In genomic region chr6:65117540-65117939, GRCm38 (mm10) we compare ENCODE assay signal across 22 mouse cellular contexts. TPM values are rescaled to one million over a fixed set of nuclear protein-coding genes. Genes with fewer than 3 reads are reported as not detected.
DNase-seq lines count a peak whose midpoint lies in the region; ATAC-seq and TF ChIP-seq lines count a peak whose summit lies in the region.
"Had no signal": no experiment of that assay in that cellular context is flagged by ENCODE, and none has a peak within 500 bp of the region (broad histone marks: within the 10 kb centered on the region; RNA-seq: fewer than 3 reads in every experiment).

No protein-coding gene starts in this region.

- WGBS in forebrain, embryonic 16.5 days = 78% methylated on average over 1 of the region's 1 CpGs
- WGBS in forebrain, embryonic 13.5 days = 95% methylated on average over 1 of the region's 1 CpGs
- 50% methylated on average over 1 of the region's 1 CpGs for WGBS in hindbrain, postnatal 0 days
- 96% methylated on average over 1 of the region's 1 CpGs for WGBS in hindbrain, embryonic 12.5 days
- 92% methylated on average over 1 of the region's 1 CpGs for WGBS in midbrain, embryonic 16.5 days
- 93% methylated on average over 1 of the region's 1 CpGs for WGBS in midbrain, embryonic 10.5 days

- no peak for DNase-seq in hindbrain, postnatal 0 days (ENCODE audit: low spot score)
- DNase-seq in midbrain, embryonic 10.5 days (ENCODE audit: low spot score) = no peak
- DNase-seq in right cerebral cortex, postnatal 25 days = no peak
- DNase-seq: adrenal gland, adult 8-10 months; cerebellum, adult 2 months; gastrocnemius, postnatal 36 days; heart, postnatal 4 days; kidney, adult 8-10 months; liver; lung, postnatal 4 days; right cerebral cortex, postnatal 14 days; spleen, adult 18-20 months; thymus, postnatal 14 days had no signal

- peaks cover 23% of the 10 kb centered on the region for H3K36me3 ChIP-seq in forebrain, embryonic 16.5 days (ENCODE audit: control insufficient read depth, insufficient read depth)
- H3K36me3 ChIP-seq in forebrain, embryonic 13.5 days (ENCODE audit: poor library complexity, severe bottlenecking) = peaks cover 56% of the 10 kb centered on the region
- H3K36me3 ChIP-seq in hindbrain, postnatal 0 days (ENCODE audit: insufficient read depth, low read length) = peaks cover 8% of the 10 kb centered on the region; the same call in 1 of the 2 replicates
- peaks cover 46% of the 10 kb centered on the region for H3K36me3 ChIP-seq in hindbrain, embryonic 12.5 days
- H3K36me3 ChIP-seq in midbrain, embryonic 16.5 days (ENCODE audit: control insufficient read depth, insufficient read depth, low read length) = peaks cover 19% of the 10 kb centered on the region
- H3K36me3 ChIP-seq in midbrain, embryonic 10.5 days = peaks cover 80% of the 10 kb centered on the region

- H3K9ac ChIP-seq in forebrain, embryonic 16.5 days (replicated peaks; ENCODE audit: low read depth, low read length) = no peak overlapping the region
- H3K9ac ChIP-seq in forebrain, embryonic 13.5 days = no peak overlapping the region
- no peak overlapping the region for H3K9ac ChIP-seq in hindbrain, postnatal 0 days (replicated peaks; ENCODE audit: low read length)
- H3K9ac ChIP-seq in hindbrain, embryonic 12.5 days = no peak overlapping the region
- no peak overlapping the region for H3K9ac ChIP-seq in midbrain, embryonic 16.5 days (ENCODE audit: low read depth, low read length)
- H3K9ac ChIP-seq: intestine, embryonic 15.5 days; liver, embryonic 15.5 days had no signal

- no peak overlapping the region for H3K4me3 ChIP-seq in forebrain, embryonic 16.5 days (replicated peaks; ENCODE audit: low read length)
- H3K4me3 ChIP-seq in forebrain, embryonic 13.5 days = no peak overlapping the region
- H3K4me3 ChIP-seq in hindbrain, postnatal 0 days (ENCODE audit: low read length) = no peak overlapping the region
- H3K4me3 ChIP-seq in hindbrain, embryonic 12.5 days = no peak overlapping the region
- no peak overlapping the region for H3K4me3 ChIP-seq in midbrain, embryonic 16.5 days (ENCODE audit: low read depth, low read length)
- no peak overlapping the region for H3K4me3 ChIP-seq in midbrain, embryonic 10.5 days
- H3K4me3 ChIP-seq: heart, embryonic 10.5 days; intestine, embryonic 15.5 days; limb, embryonic 10.5 days; liver, embryonic 15.5 days had no signal

- TF ChIP-seq CTCF in hindbrain, postnatal 0 days (IDR thresholded peaks at IDR 0.05; ENCODE audit: low read depth) = no peak

- no peaks in the 10 kb centered on the region for H3K9me3 ChIP-seq in forebrain, embryonic 16.5 days (ENCODE audit: control insufficient read depth, low read length)
- H3K9me3 ChIP-seq in forebrain, embryonic 13.5 days (replicated peaks) = no peaks in the 10 kb centered on the region
- H3K9me3 ChIP-seq in hindbrain, postnatal 0 days (ENCODE audit: low read length) = no peaks in the 10 kb centered on the region
- H3K9me3 ChIP-seq in hindbrain, embryonic 12.5 days (replicated peaks) = no peaks in the 10 kb centered on the region
- no peaks in the 10 kb centered on the region for H3K9me3 ChIP-seq in midbrain, embryonic 16.5 days (replicated peaks; ENCODE audit: control insufficient read depth, low read length, poor library complexity, severe bottlenecking)
- H3K9me3 ChIP-seq in midbrain, embryonic 10.5 days (replicated peaks) = no peaks in the 10 kb centered on the region
- H3K9me3 ChIP-seq: heart, embryonic 10.5 days; intestine, embryonic 15.5 days; limb, embryonic 10.5 days; liver, embryonic 15.5 days had no signal

- no peak overlapping the region for H3K4me2 ChIP-seq in forebrain, embryonic 16.5 days (ENCODE audit: low read length)
- no peak overlapping the region for H3K4me2 ChIP-seq in forebrain, embryonic 13.5 days
- no peak overlapping the region for H3K4me2 ChIP-seq in hindbrain, postnatal 0 days (ENCODE audit: low read depth, low read length)
- no peak overlapping the region for H3K4me2 ChIP-seq in hindbrain, embryonic 12.5 days (replicated peaks)
- H3K4me2 ChIP-seq in midbrain, embryonic 16.5 days (ENCODE audit: low read length) = no peak overlapping the region
- H3K4me2 ChIP-seq: intestine, embryonic 15.5 days; liver, embryonic 15.5 days had no signal

- no peaks in the 10 kb centered on the region for H3K4me1 ChIP-seq in forebrain, embryonic 16.5 days (replicated peaks; ENCODE audit: control insufficient read depth, insufficient read depth, low read length)
- no peaks in the 10 kb centered on the region for H3K4me1 ChIP-seq in forebrain, embryonic 13.5 days
- no peaks in the 10 kb centered on the region for H3K4me1 ChIP-seq in hindbrain, postnatal 0 days (ENCODE audit: insufficient read depth, low read length)
- H3K4me1 ChIP-seq in hindbrain, embryonic 12.5 days = no peaks in the 10 kb centered on the region
- no peaks in the 10 kb centered on the region for H3K4me1 ChIP-seq in midbrain, embryonic 16.5 days (ENCODE audit: control insufficient read depth, insufficient read depth, low read length)
- H3K4me1 ChIP-seq in midbrain, embryonic 10.5 days = no peaks in the 10 kb centered on the region
- H3K4me1 ChIP-seq: heart, embryonic 10.5 days; intestine, embryonic 15.5 days; limb, embryonic 10.5 days; liver, embryonic 15.5 days had no signal

- ATAC-seq in forebrain, embryonic 16.5 days = peak; percentile 47; the same call in 1 of the 2 replicates
- no peak for ATAC-seq in forebrain, embryonic 13.5 days
- ATAC-seq in hindbrain, postnatal 0 days = 0 out of 2 replicates have a peak, but pooled peaks have one; percentile 15
- no peak for ATAC-seq in hindbrain, embryonic 12.5 days (ENCODE audit: low FRiP score)
- peak; percentile 29; the same call in 1 of the 2 replicates for ATAC-seq in midbrain, embryonic 16.5 days
- ATAC-seq: CD4-positive, CD25-positive, alpha-beta regulatory T cell, adult 4 months; intestine, embryonic 15.5 days had no signal

- no peak overlapping the region for H3K27ac ChIP-seq in forebrain, embryonic 16.5 days (ENCODE audit: low read length)
- H3K27ac ChIP-seq in forebrain, embryonic 13.5 days = no peak overlapping the region
- no peak overlapping the region for H3K27ac ChIP-seq in hindbrain, postnatal 0 days
- no peak overlapping the region for H3K27ac ChIP-seq in hindbrain, embryonic 12.5 days
- no peak overlapping the region for H3K27ac ChIP-seq in midbrain, embryonic 16.5 days (ENCODE audit: low read length)
- H3K27ac ChIP-seq in midbrain, embryonic 10.5 days (replicated peaks) = no peak overlapping the region
- H3K27ac ChIP-seq: heart, embryonic 10.5 days; intestine, embryonic 15.5 days; limb, embryonic 10.5 days; liver, embryonic 15.5 days had no signal

- no peaks in the 10 kb centered on the region for H3K27me3 ChIP-seq in forebrain, embryonic 16.5 days (replicated peaks; ENCODE audit: control insufficient read depth, insufficient read depth, low read length)
- no peaks in the 10 kb centered on the region for H3K27me3 ChIP-seq in forebrain, embryonic 13.5 days
- no peaks in the 10 kb centered on the region for H3K27me3 ChIP-seq in hindbrain, postnatal 0 days (ENCODE audit: insufficient read depth, low read length)
- H3K27me3 ChIP-seq in hindbrain, embryonic 12.5 days = no peaks in the 10 kb centered on the region
- no peaks in the 10 kb centered on the region for H3K27me3 ChIP-seq in midbrain, embryonic 16.5 days (ENCODE audit: control insufficient read depth, insufficient read depth, low read depth, low read length)
- H3K27me3 ChIP-seq in midbrain, embryonic 10.5 days (ENCODE audit: low read depth, poor library complexity, severe bottlenecking) = no peaks in the 10 kb centered on the region
- H3K27me3 ChIP-seq: intestine, embryonic 15.5 days; liver, embryonic 15.5 days had no signal

RNA-seq across cellular contexts. Expression of gene Hpgds, which starts 27.2 kb away (rescaled TPM):
- 2.7 and 5.1 TPM in 2 replicates for polyA plus RNA-seq in forebrain, embryonic 16.5 days (2015; fragmentation: Nextera tagmentation; extraction: Ambion mirVana)
- polyA plus RNA-seq in forebrain, embryonic 13.5 days (2015; fragmentation: Nextera tagmentation; extraction: Ambion mirVana) = 4.4 and 4.9 TPM in 2 replicates
- total RNA-seq in hindbrain, postnatal 0 days (2014; rRNA removed) = 1.9 and 2.7 TPM in 2 replicates
- polyA plus RNA-seq in hindbrain, postnatal 0 days (2015; fragmentation: Nextera tagmentation; extraction: Ambion mirVana) = 4.3 and 5.3 TPM in 2 replicates
- 10.8 and 12.3 TPM in 2 replicates for polyA plus RNA-seq in hindbrain, embryonic 12.5 days (2016; fragmentation: Nextera tagmentation; extraction: Ambion mirVana)
- 3.2 and 3.7 TPM in 2 replicates for polyA plus RNA-seq in midbrain, embryonic 16.5 days (2015; fragmentation: Nextera tagmentation; extraction: Ambion mirVana)
- polyA plus RNA-seq in midbrain, embryonic 10.5 days (2016; fragmentation: Nextera tagmentation; extraction: Ambion mirVana) = 7.7 and 12.8 TPM in 2 replicates

Comparison
In these comparisons a context has a peak if more than half of its experiments do, and no peak if none do; other contexts are left out.
1. ATAC-seq: peak in forebrain, embryonic 16.5 days (single experiment), hindbrain, postnatal 0 days (single experiment) and midbrain, embryonic 16.5 days (single experiment); none in forebrain, embryonic 13.5 days (single experiment) and hindbrain, embryonic 12.5 days (single experiment).